Mouse (Mus musculus): ENCODE measurements around the gene Grid2. TPM values are rescaled to one million over a fixed set of nuclear protein-coding genes. Genes with fewer than 3 reads are reported as not detected.

Gene Grid2
- polyA plus RNA-seq, 1 experiment from 2014 or later = 0.15 TPM

- ATAC-seq (ENCODE audit: low FRiP score, low TSS enrichment) = no peak
- Histone ChIP-seq H3K36me3 (ENCODE audit: insufficient read depth, low read length) (no peaks in the 10 kb centered on the region), H3K4me1 (ENCODE audit: insufficient read depth, low read length) (no peaks in the 10 kb centered on the region), H3K9me3 (ENCODE audit: low read length) (no peaks in the 10 kb centered on the region), H3K27me3 (ENCODE audit: insufficient read depth, low read length) (0 out of 2 replicates have a peak, but pooled peaks cover 2% of the 10 kb centered on the region), H3K9ac (replicated peaks; ENCODE audit: low read length) (no peak overlapping the region), H3K4me3 (ENCODE audit: low read length) (no peak overlapping the region), H3K27ac (ENCODE audit: low read length) (no peak overlapping the region), H3K4me2 (replicated peaks; ENCODE audit: low read depth, low read length) (no peak overlapping the region)
- 66% methylated on average over 2 of the region's 2 CpGs for WGBS
Measured at GRCm38 (mm10) chr6:64742915-64743489, 1487.3 kb downstream of the Grid2 start.

Data from kidney, embryonic 16.5 days (tissue).